Mouse (Mus musculus) gastrocnemius, postnatal 14 days (tissue): ENCODE measurements around the gene Hrc. TPM values are rescaled to one million over a fixed set of nuclear protein-coding genes. Genes with fewer than 3 reads are reported as not detected.
"Not testable (repeated sequence)": the region's sequence is repeated elsewhere in the genome, so short reads cannot be mapped to it uniquely, and the experiment has no call there.

Experiments used
- DNase-seq: peaks from one replicate; pipeline ENCODE4 v3.0.0; 2021; ENCODE audit warnings: mixed read lengths
- intact Hi-C: fragments of 180-260 bp; cut with DNase I; formaldehyde crosslinking; loops from one replicate; pipeline ENCODE4 v1.15.1; 2025; ENCODE audit warnings: low total_unique reads
- total RNA-seq, 2 experiments: library from RNA; stranded (reverse); gene quantifications; 2 replicates each; pipeline ENCODE4 v1.2.3; 2021

Hrc gene
- total RNA-seq, 2 experiments from 2014 or later: 711 to 744 TPM

GRCm38 (mm10) chr7:45331502-45331901 is 3.6 kb upstream of the Hrc start:
- intact Hi-C loops: no loop called here
- DNase-seq: no peak

GRCm38 (mm10) chr7:45332685-45333425 is 2.2 kb upstream of the Hrc start:
- intact Hi-C loops: no loop called here
- peak; percentile 52 for DNase-seq

GRCm38 (mm10) chr7:45333431-45333982 is 1.6 kb upstream of the Hrc start, which contains the start of gene Trpm4:
TSS of gene Trpm4 (minus strand) at chr7:45333780.
- intact Hi-C loops: no loop called here
- DNase-seq: peak; percentile 92

DNA sequence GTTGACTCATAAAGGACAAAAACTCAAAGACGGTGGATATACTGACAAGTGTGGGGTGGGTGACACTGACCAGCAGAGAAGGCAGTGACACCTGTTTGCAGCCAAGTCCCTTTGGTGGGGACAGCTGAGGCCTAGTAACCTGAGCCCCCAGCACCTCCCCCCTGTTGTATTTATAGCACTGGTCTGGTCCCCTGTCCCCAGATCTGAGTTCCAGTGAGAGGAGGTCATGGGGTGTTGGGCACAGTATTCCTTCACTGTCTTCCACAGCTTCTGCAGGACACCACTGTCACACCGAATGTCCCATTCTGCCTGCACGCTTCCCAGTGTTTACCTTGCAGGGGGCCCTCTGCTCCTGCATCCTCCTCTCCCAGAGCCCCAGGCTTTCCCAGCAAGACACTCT is 485 bp upstream of the Hrc start:
- intact Hi-C loops: no loop called here

GRCm38 (mm10) chr7:45336319-45336718 is 1.2 kb downstream of the Hrc start:
- intact Hi-C loops: no loop called here

More for the DNA sequence above, 485 bp upstream of the Hrc start:
- DNase-seq: peak; percentile 59

GRCm38 (mm10) chr7:45337469-45337868 is 2.4 kb downstream of the Hrc start:
- intact Hi-C loops: no loop called here
- DNase-seq: no peak

More at GRCm38 (mm10) chr7:45336319-45336718, 1.2 kb downstream of the Hrc start:
- DNase-seq: no peak

GRCm38 (mm10) chr7:45338161-45338911 is 3.2 kb downstream of the Hrc start:
- peak; percentile 41 for DNase-seq
- intact Hi-C loops: no loop called here

GRCm38 (mm10) chr7:45339410-45340065 is 4.4 kb downstream of the Hrc start:
- intact Hi-C loops: loop anchor here (5.0 kb wide), 1 partner anchor 37 kb away; no protein-coding TSS in a partner anchor
- peak; percentile 66 for DNase-seq

DNA sequence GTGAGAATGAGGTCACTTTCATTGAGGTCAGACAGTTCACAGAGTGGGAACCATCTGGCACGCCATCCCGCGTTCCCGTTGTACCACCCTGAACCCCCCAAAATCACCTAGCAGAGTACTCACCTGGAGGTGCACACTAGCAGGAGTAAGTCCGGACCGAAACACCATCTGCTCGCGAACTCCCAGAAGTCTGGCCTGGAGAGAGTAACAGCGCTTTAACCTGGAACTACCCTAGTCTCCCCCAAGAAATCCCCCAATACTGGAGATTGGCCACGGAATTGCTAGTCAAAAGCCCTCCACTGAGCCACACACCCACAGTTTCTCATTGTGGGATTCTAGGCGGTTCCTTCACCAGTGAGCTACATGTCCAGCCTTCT is 5.0 kb downstream of the Hrc start:
- intact Hi-C loops: loop anchor here (5.0 kb wide), 1 partner anchor 38 kb away; no protein-coding TSS in a partner anchor
- no peak for DNase-seq

- peak; percentile 42 for DNase-seq
- intact Hi-C loops: loop anchor here (5.0 kb wide), 1 partner anchor 38 kb away; no protein-coding TSS in a partner anchor
Measured at GRCm38 (mm10) chr7:45340669-45341068, 5.6 kb downstream of the Hrc start.

DNA sequence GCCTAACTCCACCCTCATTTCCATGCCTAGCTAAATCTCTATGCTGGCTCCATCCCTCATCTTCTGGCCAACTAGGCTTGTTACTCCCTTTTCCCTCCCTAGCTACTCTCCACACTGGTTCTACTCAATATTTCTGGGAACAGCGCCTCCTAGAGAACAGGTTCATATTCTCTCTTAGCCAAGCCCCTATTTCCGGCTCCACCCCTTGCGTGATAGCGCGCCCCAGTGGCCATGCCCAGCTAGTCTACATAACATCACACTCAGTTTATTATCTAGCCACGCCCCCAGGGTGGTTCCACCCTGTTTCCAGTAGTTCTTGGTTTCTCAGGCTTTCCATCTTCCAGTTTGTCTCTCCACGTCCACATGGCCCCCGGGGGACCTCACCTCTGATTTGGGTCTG is 6.2 kb downstream of the Hrc start:
- intact Hi-C loops: loop anchor here (5.0 kb wide), 1 partner anchor 39 kb away; no protein-coding TSS in a partner anchor
- peak; percentile 81 for DNase-seq

- DNase-seq: no peak
- intact Hi-C loops: loop anchor here (5.0 kb wide), 1 partner anchor 40 kb away; no protein-coding TSS in a partner anchor
Measured at GRCm38 (mm10) chr7:45342081-45342480, 7.0 kb downstream of the Hrc start.

DNA sequence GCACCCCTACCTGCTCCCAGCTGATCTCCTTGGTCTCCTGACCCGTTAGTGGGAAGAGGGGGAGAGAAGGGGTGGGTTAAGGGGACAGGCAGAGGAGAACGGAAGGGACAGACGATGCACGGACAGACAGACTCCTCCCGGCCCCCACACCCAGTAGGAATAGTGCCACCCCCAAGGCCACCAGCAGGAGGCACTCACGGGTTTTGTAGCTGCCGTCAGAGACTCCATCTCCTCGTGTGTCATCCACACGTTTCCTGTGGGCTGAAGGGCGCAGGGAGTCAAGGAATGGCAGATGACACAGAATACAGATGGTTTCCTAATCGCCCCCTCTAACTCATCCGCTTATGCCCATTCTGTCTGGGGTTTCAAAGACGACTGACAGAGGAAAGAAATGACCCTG is 8.5 kb downstream of the Hrc start:
- intact Hi-C loops: loop anchor here (5.0 kb wide), 1 partner anchor 41 kb away; no protein-coding TSS in a partner anchor
- DNase-seq: no peak

GRCm38 (mm10) chr7:45346905-45347304 is 11.8 kb downstream of the Hrc start:
- intact Hi-C loops: no loop called here
- no peak for DNase-seq

DNA sequence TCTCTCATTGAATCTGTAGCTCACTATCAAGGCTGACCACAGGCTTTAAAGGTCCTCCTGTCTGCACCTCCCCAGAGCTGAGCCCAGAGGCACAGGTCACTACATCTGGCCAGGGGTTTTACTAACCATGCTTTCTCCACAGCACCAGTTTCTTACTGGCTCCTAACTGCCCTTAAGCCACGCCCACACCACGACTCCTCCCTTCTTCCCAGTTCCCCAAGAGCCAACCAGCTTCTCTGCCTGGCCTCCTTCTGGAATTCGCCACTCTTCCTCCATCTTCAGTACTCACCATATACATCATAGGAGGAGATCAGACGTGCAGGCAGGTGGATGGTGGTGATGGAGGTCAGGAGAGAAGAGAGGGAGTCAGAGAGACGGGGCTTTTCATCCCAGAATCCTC is 18.0 kb downstream of the Hrc start:
- DNase-seq: no peak
- intact Hi-C loops: no loop called here

DNA sequence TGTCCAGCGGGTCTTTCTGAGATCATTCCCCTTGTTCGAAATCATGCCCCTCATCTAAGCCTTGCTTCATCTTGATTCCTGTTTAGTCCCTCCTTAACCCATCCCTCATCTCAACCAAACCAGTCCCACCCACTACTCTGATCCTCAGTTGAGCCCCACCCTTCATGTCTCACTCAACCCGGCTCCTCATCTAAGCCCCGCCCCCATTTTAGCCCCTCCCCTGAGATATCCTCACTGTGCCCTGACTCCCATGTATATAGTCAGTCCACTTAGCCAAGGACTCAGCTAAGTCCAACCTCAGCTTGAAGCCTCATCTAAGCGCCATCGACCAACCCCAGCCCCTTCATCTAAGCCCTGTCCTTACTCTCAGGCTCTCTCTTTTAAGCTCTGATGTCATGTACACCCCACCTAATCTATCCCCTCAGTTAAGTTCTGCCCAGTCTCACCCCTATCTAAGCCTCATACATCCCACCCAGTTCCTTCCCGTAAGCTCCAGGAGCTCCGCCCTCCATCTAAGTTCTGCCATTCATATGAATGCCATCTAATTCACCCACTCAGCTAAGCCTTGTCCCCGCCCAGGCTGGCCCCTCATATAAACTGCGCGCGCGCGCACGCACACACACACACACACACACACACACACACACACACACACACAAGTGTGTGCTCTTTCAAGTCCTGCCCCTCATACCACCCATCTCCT is 20.4 kb downstream of the Hrc start:
- no peak for DNase-seq
- intact Hi-C loops: no loop called here

DNA sequence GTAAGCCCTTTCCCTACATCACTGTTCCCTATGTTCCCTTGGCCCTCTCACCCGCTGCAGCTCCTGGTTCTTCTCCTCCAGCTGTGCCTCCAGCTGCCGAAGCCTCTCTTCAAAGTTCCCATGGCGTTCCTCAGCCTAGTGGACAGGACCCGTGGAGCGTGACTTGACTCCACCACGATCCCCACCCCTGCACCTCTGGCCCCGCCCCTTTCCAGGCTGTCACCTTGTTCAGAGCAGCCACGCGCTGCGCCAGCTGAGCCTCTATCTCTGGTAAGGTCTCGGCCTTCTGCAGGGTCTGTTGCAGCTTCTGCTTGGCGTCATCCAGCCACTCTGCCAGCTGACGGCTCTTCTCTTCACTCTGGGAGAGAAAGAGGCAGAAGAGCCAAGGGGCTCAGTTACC is 21.0 kb downstream of the Hrc start:
- no peak for DNase-seq
- intact Hi-C loops: no loop called here

- intact Hi-C loops, DNase-seq: not testable (repeated sequence)
Measured at GRCm38 (mm10) chr7:45359081-45359480, 24.0 kb downstream of the Hrc start.
